Mouse (Mus musculus) limb, embryonic 14.5 days (tissue): ENCODE data around the gene Ndufb4. TPM values are rescaled to one million over a fixed set of nuclear protein-coding genes. Genes with fewer than 3 reads are reported as not detected.
"Not testable (repeated sequence)": the region's sequence is repeated elsewhere in the genome, so short reads cannot be mapped to it uniquely, and the experiment has no call there.

ENCODE experiments used
- ATAC-seq: fragments of 200-750 bp; cut with Nextera tagmentation; 2 replicates; pipeline ENCODE4 v1.8.0; 2017; ENCODE audit warnings: low read depth, moderate number of reproducible peaks, moderate TSS enrichment; ENCODE audit not compliant: low FRiP score
- DNase-seq: peaks from one replicate; pipeline ENCODE4 v3.0.0-alpha.2; 2015; ENCODE audit warnings: low spot score
- H3K27ac ChIP-seq: fragments of 300-500 bp; sonication (generic); replicated peaks from 2 replicates; pipeline ENCODE4 v1.5.1; 2014; ENCODE audit warnings: low read depth, mild to moderate bottlenecking, low read length, moderate library complexity, mixed read lengths
- H3K27me3 ChIP-seq: fragments of 300-500 bp; sonication (generic); 2 replicates; pipeline ENCODE4 v1.6.1; 2014; ENCODE audit warnings: low read length, mixed read lengths; ENCODE audit not compliant: control insufficient read depth, insufficient read depth
- H3K36me3 ChIP-seq: fragments of 300-500 bp; sonication (generic); 2 replicates; pipeline ENCODE4 v1.6.1; 2014; ENCODE audit warnings: mild to moderate bottlenecking, low read length, moderate library complexity, mixed read lengths; ENCODE audit not compliant: control insufficient read depth, insufficient read depth
- H3K4me1 ChIP-seq: fragments of 300-500 bp; sonication (generic); 2 replicates; pipeline ENCODE4 v1.6.1; 2014; ENCODE audit warnings: antibody characterized with exemption, low read length, mixed read lengths; ENCODE audit not compliant: control insufficient read depth, insufficient read depth
- H3K4me2 ChIP-seq: fragments of 300-500 bp; sonication (generic); replicated peaks from 2 replicates; pipeline ENCODE4 v1.6.1; 2014; ENCODE audit warnings: low read depth, mild to moderate bottlenecking, low read length, moderate library complexity; ENCODE audit not compliant: severe bottlenecking
- H3K4me3 ChIP-seq: fragments of 300-500 bp; sonication (generic); replicated peaks from 2 replicates; pipeline ENCODE4 v1.5.1; 2014; ENCODE audit warnings: low read length
- H3K9ac ChIP-seq: fragments of 300-500 bp; sonication (generic); 2 replicates; pipeline ENCODE4 v1.6.1; 2014; ENCODE audit warnings: mild to moderate bottlenecking, low read depth, low read length, moderate library complexity; ENCODE audit not compliant: severe bottlenecking
- H3K9me3 ChIP-seq: fragments of 300-500 bp; sonication (generic); 2 replicates; pipeline ENCODE4 v1.6.1; 2016; ENCODE audit warnings: low read length; ENCODE audit not compliant: control insufficient read depth
- POLR2A ChIP-seq: fragments of 200-500 bp; IDR thresholded peaks from 2 replicates; pipeline ENCODE4 v1.8.0; 2012; ENCODE audit warnings: inconsistent platforms, mild to moderate bottlenecking, moderate library complexity, borderline replicate concordance; ENCODE audit not compliant: insufficient read depth, insufficient read length; ENCODE audit errors: extremely low read depth
- WGBS: fragments of 180-500 bp; shearing (Covaris S2); extraction: QIAGEN DNeasy Blood & Tissue Kit; methylation state at CpG from one replicate; pipeline ENCODE4 v1.1.7; 2014; 5-methylcytosine and 5-hydroxymethylcytosine counted together
- polyA plus RNA-seq, 2 experiments: library from polyadenylated mRNA; depleted of rRNA in 1 of 2; stranded (reverse) in 1 of 2; unstranded in 1 of 2; fragments of >200 nt; fragmentation: Nextera tagmentation in 1 of 2; extraction: Ambion mirVana in 1 of 2; gene quantifications; 2 replicates each; pipeline versions ENCODE4 v1.2.1 to v1.2.3; 2012 to 2014

The Ndufb4 gene
- polyA plus RNA-seq, 2 experiments: 54.9 to 56.3 TPM

DNA sequence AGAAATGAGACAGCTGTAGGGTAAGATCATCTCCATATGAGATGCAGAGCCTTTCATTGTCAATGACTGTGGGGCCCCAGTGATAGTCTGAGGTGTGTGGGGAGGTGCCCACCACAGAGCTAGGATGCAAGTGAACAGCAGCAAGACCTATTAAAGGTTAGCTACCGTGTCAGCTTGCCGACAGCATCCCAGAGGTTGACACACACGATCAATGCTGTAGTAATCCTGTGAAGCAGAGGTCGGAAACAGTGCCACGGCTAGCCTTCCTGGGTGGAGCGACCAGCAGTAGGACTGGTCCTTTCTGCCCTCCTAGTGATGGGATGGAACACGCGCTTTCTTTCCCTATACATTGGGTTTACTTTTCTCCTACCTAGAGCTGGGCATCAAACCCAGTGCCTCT, 9.0 kb downstream of the Ndufb4 start:
- no peak for ATAC-seq
- no peak overlapping the region for H3K4me3 ChIP-seq
- no peak for TF ChIP-seq POLR2A

DNA sequence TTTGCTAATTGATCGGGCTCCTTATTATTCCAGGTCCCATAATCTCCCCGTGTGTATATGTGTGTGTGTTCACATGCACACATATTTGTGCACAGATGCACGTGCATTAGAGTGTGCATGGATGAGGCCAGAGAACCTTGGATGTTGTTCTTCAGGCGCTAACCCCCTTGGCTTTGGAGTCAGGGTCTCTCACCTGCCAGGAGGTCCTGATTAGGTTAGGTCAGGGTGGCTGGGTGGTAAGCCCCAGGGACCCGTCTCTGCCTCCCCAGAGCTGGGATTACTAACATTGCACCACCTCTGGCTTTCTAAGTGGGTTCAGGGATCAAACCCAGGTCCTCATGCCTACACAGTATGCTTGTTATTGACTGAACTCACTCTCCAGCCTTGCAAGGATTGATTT, 9.8 kb downstream of the Ndufb4 start:
- Histone ChIP-seq H3K9ac (no peak overlapping the region), H3K9me3 (no peaks in the 10 kb centered on the region), H3K27ac (no peak overlapping the region), H3K27me3 (no peaks in the 10 kb centered on the region), H3K4me1 (no peaks in the 10 kb centered on the region), H3K36me3 (peaks cover 35% of the 10 kb centered on the region), H3K4me2 (no peak overlapping the region), H3K4me3 (no peak overlapping the region)
- 89% methylated on average over 5 of the region's 5 CpGs for WGBS
- ATAC-seq (no peak), DNase-seq (no peak)
- no peak for TF ChIP-seq POLR2A

More for the DNA sequence above, 9.0 kb downstream of the Ndufb4 start:
- Histone ChIP-seq H3K27ac (no peak overlapping the region), H3K36me3 (peaks cover 35% of the 10 kb centered on the region), H3K27me3 (no peaks in the 10 kb centered on the region), H3K9me3 (no peaks in the 10 kb centered on the region), H3K9ac (no peak overlapping the region), H3K4me1 (no peaks in the 10 kb centered on the region), H3K4me2 (no peak overlapping the region)
- 91% methylated on average over 8 of the region's 8 CpGs for WGBS
- no peak for DNase-seq

DNA sequence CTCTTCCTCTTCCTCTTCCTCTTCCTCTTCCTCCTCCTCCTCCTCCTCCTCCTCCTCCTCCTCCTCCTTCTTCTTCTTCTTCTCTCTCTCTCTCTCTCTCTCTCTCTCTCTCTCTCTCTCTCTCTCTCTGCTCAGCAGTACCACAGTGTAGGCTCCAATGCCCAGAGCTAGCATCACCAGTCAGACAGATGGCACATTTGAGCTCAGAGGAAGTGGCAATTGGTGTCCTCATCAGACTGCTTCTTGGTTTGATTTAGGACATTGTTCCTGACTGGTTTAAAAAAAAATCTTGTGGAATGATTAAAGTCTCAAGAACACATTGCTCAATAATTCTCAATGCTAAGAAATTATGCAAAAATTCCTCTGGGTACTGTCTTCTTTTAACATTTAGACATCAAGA, 13.7 kb downstream of the Ndufb4 start:
- H3K36me3 ChIP-seq, H3K9ac ChIP-seq, H3K27ac ChIP-seq, ATAC-seq, H3K9me3 ChIP-seq, DNase-seq, H3K27me3 ChIP-seq, H3K4me2 ChIP-seq, H3K4me1 ChIP-seq, H3K4me3 ChIP-seq: not testable (repeated sequence)

DNA sequence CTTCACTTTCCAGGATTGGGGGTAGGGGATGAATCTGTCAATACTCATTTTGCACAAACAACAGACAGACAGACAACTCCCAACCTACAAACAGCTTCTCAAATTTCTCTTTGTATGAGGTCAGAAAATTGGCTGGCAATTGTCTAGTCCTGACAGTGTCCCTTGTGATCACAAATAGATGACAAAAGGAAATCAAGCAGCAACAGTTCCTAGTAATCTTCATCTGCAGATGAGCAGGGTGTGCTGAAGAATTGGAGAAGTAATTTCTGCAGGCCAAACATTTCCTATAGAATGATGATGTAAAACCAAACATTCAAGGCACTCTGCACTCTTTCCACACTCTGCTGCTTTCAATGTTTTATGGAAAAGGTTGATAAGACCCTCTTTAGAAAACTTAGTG, 16.5 kb downstream of the Ndufb4 start:
- H3K9me3 ChIP-seq: no peaks in the 10 kb centered on the region
- no peak overlapping the region for H3K9ac ChIP-seq
- DNase-seq: no peak
- no peak overlapping the region for H3K4me3 ChIP-seq
- H3K27ac ChIP-seq: no peak overlapping the region
- H3K36me3 ChIP-seq: no peaks in the 10 kb centered on the region
- H3K4me1 ChIP-seq: no peaks in the 10 kb centered on the region
- no peaks in the 10 kb centered on the region for H3K27me3 ChIP-seq
- no peak overlapping the region for H3K4me2 ChIP-seq
- ATAC-seq: no peak
- no peak for TF ChIP-seq POLR2A

DNA sequence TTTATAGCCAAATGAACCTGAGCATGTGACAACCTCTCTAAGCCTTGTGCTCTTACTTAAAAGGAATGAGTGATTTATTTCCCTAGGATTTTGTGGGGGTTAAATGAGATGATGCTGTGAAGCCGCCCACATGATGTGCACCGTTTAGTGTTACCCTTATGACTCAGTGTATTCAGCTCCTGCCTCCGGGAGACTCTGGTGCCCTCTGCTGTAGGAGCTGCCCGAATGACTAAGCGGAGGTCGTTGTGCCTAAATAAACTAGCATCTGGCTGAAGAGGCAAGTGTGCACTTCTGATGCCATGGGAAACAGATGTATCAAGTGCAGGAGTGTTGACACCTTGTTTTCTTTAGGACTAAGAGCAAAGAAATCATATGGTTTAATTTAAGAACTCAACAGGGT, 18.1 kb downstream of the Ndufb4 start:
- no peak overlapping the region for H3K9ac ChIP-seq
- TF ChIP-seq POLR2A: no peak
- H3K27me3 ChIP-seq: no peaks in the 10 kb centered on the region
- ATAC-seq (no peak), DNase-seq (no peak)
- no peaks in the 10 kb centered on the region for H3K4me1 ChIP-seq
- H3K4me3 ChIP-seq: no peak overlapping the region
- H3K27ac ChIP-seq: no peak overlapping the region
- 51% methylated on average over 6 of the region's 6 CpGs for WGBS
- no peaks in the 10 kb centered on the region for H3K36me3 ChIP-seq
- H3K9me3 ChIP-seq: no peaks in the 10 kb centered on the region
- no peak overlapping the region for H3K4me2 ChIP-seq

DNA sequence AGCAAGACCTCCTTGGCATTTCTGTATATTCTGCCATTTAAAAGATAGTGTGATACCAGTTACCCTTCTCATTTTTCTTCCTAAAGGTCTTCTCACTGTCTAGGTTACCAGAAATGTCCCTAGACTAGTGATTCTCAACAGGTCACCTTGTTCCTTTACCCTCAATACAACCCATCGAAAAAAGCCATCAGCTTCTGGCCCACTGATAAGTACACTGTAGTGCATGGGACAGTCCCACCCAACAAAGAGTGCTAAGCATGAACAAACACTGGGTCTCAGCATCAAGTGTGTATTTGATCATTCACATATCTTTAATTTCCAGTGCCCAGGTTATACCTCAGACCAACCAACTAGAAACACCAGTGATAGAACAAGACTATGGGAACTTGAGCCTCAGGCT, 19.2 kb downstream of the Ndufb4 start:
- ATAC-seq: no peak
- H3K9ac ChIP-seq: no peak overlapping the region
- H3K36me3 ChIP-seq: no peaks in the 10 kb centered on the region
- no peak for TF ChIP-seq POLR2A
- H3K4me1 ChIP-seq: no peaks in the 10 kb centered on the region
- WGBS: 86% methylated on average over 1 of the region's 1 CpGs
- no peak overlapping the region for H3K4me2 ChIP-seq
- no peak for DNase-seq
- no peaks in the 10 kb centered on the region for H3K27me3 ChIP-seq
- no peak overlapping the region for H3K4me3 ChIP-seq
- H3K27ac ChIP-seq: no peak overlapping the region
- no peaks in the 10 kb centered on the region for H3K9me3 ChIP-seq
